Mouse (Mus musculus) heart, adult 9 months (tissue): ENCODE results near the gene Mapk11.
A peak's percentile ranks its signal among the peaks of the same experiment; 100 is the strongest.

Source experiments
- DNase-seq, 2 experiments: peaks; one replicate each; pipeline ENCODE4 v3.0.0; 2022; ENCODE audit warnings: low spot score in 2 of 2

The Mapk11 gene

GRCm38 (mm10) chr15:89141443-89141842 is 8.0 kb downstream of the Mapk11 start:
- no peak for DNase-seq

- DNase-seq: peak; percentile 85 to 89
Measured at GRCm38 (mm10) chr15:89140659-89141252, 8.7 kb downstream of the Mapk11 start, which contains the start of gene Mapk12. Gene Mapk12 (minus strand): TSS chr15:89140703.

DNA sequence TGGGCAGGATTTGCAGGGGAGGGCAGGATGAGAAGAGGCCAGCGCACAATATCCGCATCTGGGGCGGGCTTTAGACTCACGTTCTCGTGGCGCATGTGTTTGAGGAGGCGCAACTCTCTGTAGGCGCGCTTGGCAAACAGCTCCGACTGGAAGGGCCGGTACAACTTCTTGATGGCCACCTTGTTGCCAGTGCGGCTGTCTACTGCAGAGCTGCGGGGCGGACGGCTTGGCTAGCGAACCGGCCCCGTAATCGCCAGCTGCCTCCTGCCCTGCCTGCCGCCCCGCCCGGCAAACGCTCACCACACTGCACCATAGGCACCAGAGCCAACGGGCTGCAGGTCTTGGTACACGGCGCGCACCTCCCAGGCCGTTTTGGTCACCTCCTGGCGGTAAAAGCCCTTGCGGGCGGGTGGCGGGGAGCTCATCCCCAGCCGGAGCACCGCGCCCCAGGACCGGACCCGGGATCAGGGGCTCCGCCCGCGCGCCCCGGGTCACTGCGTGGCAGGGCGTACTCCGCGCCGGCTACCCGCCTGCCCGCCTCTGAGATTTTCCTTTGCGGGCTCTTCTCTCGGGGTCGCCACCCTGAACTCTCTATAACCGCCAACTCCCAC is 9.3 kb downstream of the Mapk11 start:
- peak; percentile 77 to 78 for DNase-seq

GRCm38 (mm10) chr15:89138531-89138930 is 10.9 kb downstream of the Mapk11 start:
- no peak for DNase-seq

DNA sequence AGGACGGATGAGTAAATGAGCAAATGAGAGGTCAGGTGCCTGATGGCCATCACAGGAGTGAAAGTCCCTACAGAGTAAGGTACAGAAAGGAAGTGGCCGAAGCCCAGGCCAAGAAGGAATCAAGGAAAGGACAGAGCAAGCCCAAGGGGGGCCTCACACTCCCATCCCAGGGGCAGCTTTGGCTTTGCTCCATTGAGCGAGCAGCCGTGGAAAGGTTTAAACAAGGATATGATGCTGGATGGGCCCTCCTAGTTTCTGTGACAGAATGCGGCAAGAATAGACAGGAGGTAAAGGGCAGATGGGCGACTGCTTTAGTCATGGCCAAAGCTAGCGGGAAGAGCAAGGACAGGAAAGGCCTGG is 11.4 kb downstream of the Mapk11 start:
- no peak for DNase-seq

DNA sequence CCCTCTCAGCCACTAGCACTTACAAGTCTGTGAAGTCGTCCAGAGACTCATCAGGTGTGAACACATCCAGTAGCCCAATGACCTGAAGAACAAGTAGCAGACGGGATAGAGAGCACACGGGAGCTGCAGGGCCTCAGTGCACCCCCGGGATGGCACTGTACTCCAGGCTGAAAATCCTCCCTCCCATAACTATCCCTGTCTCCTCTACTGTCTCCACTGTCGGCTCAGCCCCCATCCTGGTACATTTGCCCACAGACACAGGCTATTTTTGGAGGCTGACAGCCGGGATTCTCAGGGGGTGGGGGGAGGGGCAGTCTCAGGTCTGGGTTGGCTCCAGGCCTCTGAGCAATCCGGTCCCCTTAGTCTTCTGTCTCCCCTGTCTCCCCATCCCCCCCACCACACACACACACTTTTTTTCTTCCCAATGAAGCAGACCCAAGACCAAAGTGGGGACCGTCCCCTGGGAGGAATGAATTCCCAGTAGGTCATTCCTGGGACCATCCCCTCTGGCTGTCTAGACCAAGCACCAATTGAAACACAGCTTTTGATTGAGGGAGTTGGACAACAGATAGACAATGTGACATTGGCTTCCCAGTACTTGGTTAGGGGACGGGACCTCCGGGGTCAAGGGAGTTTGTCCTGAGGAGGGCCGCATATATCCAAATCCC is 11.9 kb downstream of the Mapk11 start:
- DNase-seq: no peak

- no peak for DNase-seq
Measured at GRCm38 (mm10) chr15:89136461-89137155, 12.8 kb downstream of the Mapk11 start.

DNA sequence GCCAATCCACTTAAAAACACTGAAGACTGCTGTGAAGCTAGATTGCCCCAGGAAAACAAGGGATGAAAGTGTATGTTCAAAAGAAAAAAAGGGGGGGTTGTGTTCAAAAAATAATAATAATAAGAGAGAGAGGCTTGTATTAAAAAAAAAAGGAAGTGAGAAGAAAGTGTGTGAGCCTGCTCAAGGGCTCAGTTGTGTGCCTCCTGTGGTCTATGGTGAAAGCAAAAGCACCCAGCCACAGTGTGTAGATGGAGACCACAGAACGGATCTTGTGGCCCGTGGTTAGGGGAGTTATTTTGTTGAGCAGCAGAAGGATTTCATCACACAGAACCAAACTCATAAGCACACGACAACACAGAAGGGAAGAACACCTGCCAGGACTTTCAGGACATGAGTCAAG is 18.1 kb downstream of the Mapk11 start:
- DNase-seq: peak in 1 of 2 experiments; percentile 18

DNA sequence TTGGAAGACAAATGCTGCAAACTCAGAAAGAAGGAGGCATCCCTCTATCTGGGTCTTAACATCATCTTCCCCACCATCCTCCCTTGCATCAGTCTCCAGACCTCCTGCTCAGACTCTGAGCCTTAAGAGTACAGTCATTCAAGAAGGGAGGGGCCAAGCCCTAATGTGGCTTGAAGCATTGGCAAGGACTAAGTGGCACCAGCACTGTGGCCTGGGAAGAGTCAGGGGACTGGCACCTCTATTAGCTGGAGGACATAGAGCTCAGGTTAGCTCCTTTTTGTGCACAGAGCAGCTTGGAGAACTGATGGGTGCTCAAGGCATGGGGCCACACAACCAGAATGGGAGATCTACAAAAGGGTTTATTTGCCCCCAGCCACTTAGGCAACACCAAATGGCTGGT is 19.2 kb downstream of the Mapk11 start:
- no peak for DNase-seq

DNA sequence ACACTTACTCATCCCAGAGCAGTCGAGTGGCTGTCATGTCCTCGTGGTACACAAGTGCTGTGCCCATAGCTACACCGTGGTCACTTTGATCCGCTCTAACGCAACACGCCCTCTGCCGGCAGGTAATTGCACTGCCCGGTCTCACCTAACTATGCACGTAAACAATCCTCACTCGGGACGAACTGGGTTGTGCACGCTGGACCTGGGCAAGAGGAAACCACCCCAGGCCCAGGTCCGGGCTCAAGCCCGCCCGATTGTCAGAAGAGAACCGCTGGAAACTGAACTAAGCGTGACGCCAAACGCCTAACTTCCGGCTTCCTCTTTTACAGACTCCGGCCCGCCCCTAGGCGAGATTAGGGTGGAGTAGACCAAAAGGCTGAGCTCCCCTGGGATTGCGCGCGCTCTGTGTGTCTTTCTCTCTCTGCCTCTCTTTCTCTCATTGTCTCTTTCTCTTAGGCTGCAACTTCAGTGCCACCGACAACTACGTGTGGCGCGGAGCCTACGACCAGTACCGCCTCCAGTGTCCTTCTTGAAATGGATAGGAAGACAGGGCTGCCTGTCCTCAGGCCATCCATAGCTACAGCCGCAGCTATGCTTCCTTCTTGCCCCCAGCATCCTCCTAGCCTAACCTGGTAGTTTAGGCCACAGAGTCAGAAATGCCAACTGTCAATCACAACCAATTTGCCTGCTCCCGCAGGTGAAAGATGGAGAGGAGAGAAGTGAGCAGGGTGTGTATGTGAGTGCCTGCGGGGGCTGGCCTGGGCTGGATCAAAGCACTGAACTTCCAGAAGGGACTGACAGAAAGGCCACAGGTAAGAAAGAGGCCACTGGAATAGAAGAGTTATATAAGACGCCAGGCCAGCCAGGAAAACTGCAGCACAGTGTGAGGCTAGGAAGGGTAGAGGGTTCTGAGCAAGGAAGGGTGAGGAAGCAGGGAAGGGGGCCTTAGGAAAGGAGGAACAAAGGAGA is 20.8 kb downstream of the Mapk11 start, which contains the start of gene Hdac10:
TSS of gene Hdac10 (minus strand) at position 319 of the 969 bp plus-strand sequence.
- peak; percentile 88 to 92 for DNase-seq

DNA sequence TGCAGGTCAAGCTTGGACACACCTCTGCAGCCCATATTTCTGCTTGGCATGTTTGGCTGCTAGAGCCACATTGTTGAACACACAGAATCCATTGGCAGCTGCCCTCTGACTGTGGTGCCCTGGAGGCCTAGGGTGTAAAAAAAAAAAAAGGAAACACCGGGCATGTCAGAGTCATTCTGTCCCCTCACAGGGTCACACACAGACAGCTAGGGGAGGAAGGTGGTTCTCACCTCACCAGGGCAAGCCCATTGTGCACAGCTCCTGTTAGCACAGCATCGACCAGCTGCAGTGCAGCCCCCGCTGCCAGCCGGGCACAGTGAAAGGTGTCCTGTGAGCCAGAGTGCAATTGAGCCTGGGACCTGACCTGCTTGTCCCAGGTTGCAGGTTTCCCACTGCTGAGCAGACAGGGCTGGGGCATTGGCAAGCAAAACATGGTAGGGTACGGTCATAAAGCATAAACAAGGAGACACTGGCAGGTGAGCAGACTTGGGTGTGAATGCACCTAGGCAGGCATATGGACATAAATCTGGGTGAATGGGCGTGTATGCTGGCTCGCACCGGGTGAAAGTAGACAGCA is 22.0 kb downstream of the Mapk11 start:
- no peak for DNase-seq

- DNase-seq: no peak
Measured at GRCm38 (mm10) chr15:89126622-89127021, 22.8 kb downstream of the Mapk11 start.

DNA sequence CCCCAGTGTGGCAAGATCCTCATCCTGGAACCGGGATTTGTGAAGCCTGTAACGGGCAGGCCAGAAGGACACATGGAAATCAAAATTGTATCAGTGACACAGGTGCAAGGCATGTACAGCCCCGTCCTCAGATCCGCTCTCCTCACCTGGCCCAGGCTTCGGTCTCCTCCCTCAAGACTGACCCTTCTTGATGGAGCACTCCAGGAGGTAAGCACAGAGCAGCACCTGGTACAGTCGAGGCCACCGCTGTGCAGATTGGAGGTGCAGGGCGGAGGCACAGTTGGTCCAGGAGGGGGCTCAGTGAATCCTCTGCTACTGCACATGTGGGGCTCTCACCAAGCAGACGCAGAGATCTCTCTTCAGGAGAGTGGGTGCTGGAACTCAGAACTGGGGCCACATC is 24.1 kb downstream of the Mapk11 start:
- DNase-seq: no peak

GRCm38 (mm10) chr15:89124312-89124711 is 25.1 kb downstream of the Mapk11 start:
- DNase-seq: no peak

GRCm38 (mm10) chr15:89123595-89123994 is 25.8 kb downstream of the Mapk11 start:
- DNase-seq: no peak

GRCm38 (mm10) chr15:89122649-89123366 is 26.6 kb downstream of the Mapk11 start, which contains the start of gene Tubgcp6:
Gene Tubgcp6 (minus strand): TSS chr15:89123112.
- DNase-seq: peak; percentile 89 to 94

- no peak for DNase-seq
Measured at GRCm38 (mm10) chr15:89118007-89118406, 31.4 kb downstream of the Mapk11 start.

GRCm38 (mm10) chr15:89110147-89110546 is 39.3 kb downstream of the Mapk11 start:
- no peak for DNase-seq

- DNase-seq: no peak
Measured at GRCm38 (mm10) chr15:89106976-89107375, 42.5 kb downstream of the Mapk11 start.

- no peak for DNase-seq
Measured at GRCm38 (mm10) chr15:89106073-89106472, 43.4 kb downstream of the Mapk11 start.
